Mouse (Mus musculus) midbrain, embryonic 11.5 days (tissue): ENCODE data around the gene Ccdc71. TPM values are rescaled to one million over a fixed set of nuclear protein-coding genes. Genes with fewer than 3 reads are reported as not detected.

ENCODE experiments used
- ATAC-seq: fragments of 200-750 bp; cut with Nextera tagmentation; 2 replicates; pipeline ENCODE4 v1.8.0; 2017; ENCODE audit warnings: moderate TSS enrichment, moderate library complexity; ENCODE audit not compliant: low FRiP score
- DNase-seq: peaks from one replicate; pipeline ENCODE4 v3.0.0; 2015; ENCODE audit warnings: low spot score; ENCODE audit errors: missing footprints
- H3K27ac ChIP-seq: fragments of 300-500 bp; sonication (generic); 2 replicates; pipeline ENCODE4 v1.5.1; 2014; ENCODE audit warnings: low read depth, low read length
- H3K27me3 ChIP-seq: fragments of 300-500 bp; sonication (generic); 2 replicates; pipeline ENCODE4 v1.6.1; 2014; ENCODE audit warnings: mild to moderate bottlenecking, low read length, moderate library complexity, mixed read lengths; ENCODE audit not compliant: control insufficient read depth, insufficient read depth
- H3K36me3 ChIP-seq: fragments of 300-500 bp; sonication (generic); 2 replicates; pipeline ENCODE4 v1.6.1; 2014; ENCODE audit warnings: mild to moderate bottlenecking, low read length, moderate library complexity, mixed read lengths; ENCODE audit not compliant: control insufficient read depth, insufficient read depth
- H3K4me1 ChIP-seq: fragments of 300-500 bp; sonication (generic); 2 replicates; pipeline ENCODE4 v1.6.1; 2014; ENCODE audit warnings: low read length; ENCODE audit not compliant: control insufficient read depth, insufficient read depth
- H3K4me2 ChIP-seq: fragments of 300-500 bp; sonication (generic); 2 replicates; pipeline ENCODE4 v1.6.1; 2014; ENCODE audit warnings: mild to moderate bottlenecking, moderate library complexity
- H3K4me3 ChIP-seq: fragments of 300-500 bp; sonication (generic); 2 replicates; pipeline ENCODE4 v1.5.1; 2014; ENCODE audit warnings: low read depth, low read length
- H3K9ac ChIP-seq: fragments of 300-500 bp; sonication (generic); 2 replicates; pipeline ENCODE4 v1.6.1; 2014; ENCODE audit warnings: low read length
- H3K9me3 ChIP-seq: fragments of 300-500 bp; sonication (generic); 2 replicates; pipeline ENCODE4 v1.6.1; 2016; ENCODE audit warnings: low read length; ENCODE audit not compliant: control insufficient read depth
- WGBS: fragments of 180-500 bp; shearing (Covaris S2); extraction: QIAGEN DNeasy Blood & Tissue Kit; methylation state at CpG from one replicate; pipeline ENCODE4 v1.1.7; 2014; 5-methylcytosine and 5-hydroxymethylcytosine counted together
- polyA plus RNA-seq: library from polyadenylated mRNA; unstranded; fragments of >200 nt; fragmentation: Nextera tagmentation; extraction: Ambion mirVana; gene quantifications from 2 replicates; pipeline ENCODE4 v1.2.1, GENCODE M21; 2014

Gene Ccdc71
- polyA plus RNA-seq, 1 experiment from 2014 or later, result 48.6 TPM

DNA sequence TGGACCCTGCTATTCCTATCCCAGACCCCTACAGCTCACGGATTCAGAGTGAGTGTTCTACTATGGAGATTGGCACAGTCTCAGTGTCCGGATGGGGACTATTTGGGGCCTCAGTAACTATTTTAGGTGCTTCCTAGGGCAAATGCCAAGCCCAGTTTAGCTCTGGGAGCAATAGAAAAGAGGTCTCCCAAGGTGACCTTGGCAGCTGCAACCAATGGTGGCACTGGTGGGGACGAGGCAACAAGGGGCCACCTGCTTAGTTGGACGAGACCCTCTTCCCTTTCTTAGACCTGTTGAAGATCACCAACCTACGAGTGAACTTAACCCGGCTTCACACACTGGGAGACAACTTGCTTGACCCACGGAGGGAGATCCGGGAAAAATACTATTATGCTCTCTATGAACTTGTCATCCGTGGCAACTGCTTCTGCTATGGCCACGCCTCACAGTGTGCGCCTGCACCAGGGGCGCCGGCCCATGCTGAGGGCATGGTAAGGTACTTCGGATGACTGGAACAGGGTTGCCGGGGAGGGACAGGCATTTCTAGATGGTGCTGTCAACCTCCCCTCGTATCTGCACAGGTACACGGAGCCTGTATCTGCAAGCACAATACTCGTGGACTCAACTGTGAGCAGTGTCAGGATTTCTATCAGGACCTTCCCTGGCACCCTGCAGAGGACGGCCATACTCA is 21.3 kb downstream of the Ccdc71 start:
- Histone ChIP-seq H3K4me2 (no peak overlapping the region), H3K36me3 (peaks cover 3% of the 10 kb centered on the region; the same call in 1 of the 2 replicates), H3K9ac (no peak overlapping the region), H3K9me3 (no peaks in the 10 kb centered on the region), H3K27ac (no peak overlapping the region), H3K4me1 (peaks cover 16% of the 10 kb centered on the region), H3K4me3 (no peak overlapping the region), H3K27me3 (no peaks in the 10 kb centered on the region)
- 91% methylated on average over 19 of the region's 19 CpGs for WGBS
- peak; percentile 70 for DNase-seq
- ATAC-seq, result no peak

DNA sequence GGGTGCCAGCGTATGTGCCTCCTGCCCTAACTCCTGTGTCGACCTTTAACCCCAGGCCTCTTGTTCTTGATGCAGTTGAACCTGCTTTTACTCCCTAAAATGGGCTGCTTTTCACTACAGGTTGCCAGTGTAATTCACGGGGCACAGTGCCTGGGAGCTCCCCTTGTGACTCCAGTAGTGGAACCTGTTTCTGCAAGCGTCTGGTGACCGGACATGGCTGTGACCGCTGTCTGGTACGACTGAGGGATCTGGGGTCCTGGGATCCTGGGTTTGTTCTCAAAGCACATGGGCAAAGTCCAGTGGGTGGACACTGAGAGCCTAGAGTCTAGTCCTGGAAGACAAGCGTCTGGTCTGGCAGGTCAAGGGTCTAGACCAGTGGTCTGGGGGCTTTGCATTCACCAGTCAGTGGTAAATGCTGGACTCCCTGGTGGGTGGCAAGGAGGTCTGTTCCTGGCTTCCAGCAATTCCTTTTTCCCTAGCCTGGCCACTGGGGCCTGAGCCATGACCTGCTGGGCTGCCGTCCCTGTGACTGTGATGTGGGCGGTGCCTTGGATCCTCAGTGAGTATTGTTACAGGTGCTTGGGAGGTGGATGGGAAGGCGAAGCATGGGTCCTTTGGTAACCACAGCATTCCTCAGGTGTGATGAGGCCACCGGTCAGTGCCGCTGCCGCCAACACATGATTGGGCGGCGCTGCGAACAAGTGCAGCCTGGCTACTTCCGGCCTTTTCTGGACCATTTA is 22.9 kb downstream of the Ccdc71 start:
- no peak overlapping the region for H3K27ac ChIP-seq
- H3K4me2 ChIP-seq, result no peak overlapping the region
- no peak overlapping the region for H3K9ac ChIP-seq
- 91% methylated on average over 18 of the region's 18 CpGs for WGBS
- no peaks in the 10 kb centered on the region for H3K9me3 ChIP-seq
- peaks cover 16% of the 10 kb centered on the region for H3K4me1 ChIP-seq
- H3K4me3 ChIP-seq, result no peak overlapping the region
- H3K36me3 ChIP-seq, result peaks cover 9% of the 10 kb centered on the region
- DNase-seq, result peak; percentile 31
- no peak for ATAC-seq
- H3K27me3 ChIP-seq, result no peaks in the 10 kb centered on the region

GRCm38 (mm10) chr9:108484021-108484420 is 23.7 kb downstream of the Ccdc71 start:
- Histone ChIP-seq H3K9me3 (no peaks in the 10 kb centered on the region), H3K4me2 (no peak overlapping the region), H3K27me3 (no peaks in the 10 kb centered on the region), H3K36me3 (peaks cover 13% of the 10 kb centered on the region), H3K4me3 (no peak overlapping the region), H3K27ac (no peak overlapping the region), H3K4me1 (peaks cover 15% of the 10 kb centered on the region), H3K9ac (no peak overlapping the region)
- DNase-seq (peak; percentile 19), ATAC-seq (no peak)
- WGBS, result 93% methylated on average over 15 of the region's 15 CpGs

DNA sequence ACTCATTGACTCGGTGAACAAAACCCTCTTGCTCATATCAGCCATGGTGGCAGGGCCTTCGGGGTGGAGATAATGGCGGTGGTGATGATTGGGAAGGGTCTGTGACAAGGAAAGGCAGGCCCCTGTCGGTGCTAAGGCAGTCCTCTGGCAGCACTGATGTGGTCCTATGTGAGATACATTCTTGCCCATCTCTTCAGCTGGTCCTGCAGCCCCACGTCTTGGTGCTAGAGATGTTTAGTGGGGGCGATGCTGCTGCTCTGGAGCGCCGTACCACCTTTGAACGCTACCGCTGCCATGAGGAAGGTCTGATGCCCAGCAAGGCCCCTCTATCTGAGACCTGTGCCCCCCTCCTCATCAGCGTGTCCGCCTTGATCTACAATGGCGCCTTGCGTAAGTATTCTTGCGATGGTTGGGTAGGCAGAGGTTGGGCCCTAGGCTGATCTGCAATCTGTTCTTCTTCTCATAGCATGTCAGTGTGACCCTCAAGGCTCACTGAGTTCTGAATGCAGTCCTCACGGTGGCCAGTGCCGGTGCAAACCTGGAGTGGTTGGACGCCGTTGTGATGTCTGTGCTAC is 25.1 kb downstream of the Ccdc71 start:
- Histone ChIP-seq H3K4me2 (no peak overlapping the region), H3K36me3 (peaks cover 13% of the 10 kb centered on the region), H3K4me1 (peaks cover 8% of the 10 kb centered on the region; the same call in 1 of the 2 replicates), H3K4me3 (no peak overlapping the region), H3K27ac (no peak overlapping the region), H3K9me3 (no peaks in the 10 kb centered on the region), H3K27me3 (no peaks in the 10 kb centered on the region), H3K9ac (no peak overlapping the region)
- DNase-seq (peak; percentile 17), ATAC-seq (no peak)
- 95% methylated on average over 19 of the region's 19 CpGs for WGBS

DNA sequence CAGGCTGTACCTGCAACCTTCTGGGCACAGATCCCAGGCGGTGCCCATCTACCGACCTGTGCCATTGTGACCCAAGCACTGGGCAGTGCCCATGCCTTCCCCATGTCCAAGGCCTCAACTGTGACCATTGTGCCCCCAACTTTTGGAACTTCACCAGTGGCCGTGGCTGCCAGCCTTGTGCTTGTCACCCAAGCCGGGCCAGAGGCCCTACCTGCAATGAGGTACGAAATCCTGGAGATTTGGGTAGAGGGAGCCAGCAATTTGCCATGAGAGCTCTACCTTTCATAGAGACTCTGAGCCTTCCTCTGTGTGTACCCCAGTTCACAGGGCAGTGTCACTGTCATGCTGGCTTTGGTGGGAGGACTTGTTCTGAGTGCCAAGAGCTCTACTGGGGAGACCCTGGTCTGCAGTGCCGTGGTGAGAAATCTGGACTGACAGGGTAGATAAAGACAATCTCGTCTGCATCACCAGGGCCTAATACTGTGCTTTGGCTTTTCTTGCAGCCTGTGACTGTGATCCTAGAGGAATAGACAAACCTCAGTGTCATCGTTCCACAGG is 26.7 kb downstream of the Ccdc71 start:
- Histone ChIP-seq H3K27ac (no peak overlapping the region), H3K36me3 (peaks cover 13% of the 10 kb centered on the region), H3K9me3 (no peaks in the 10 kb centered on the region), H3K4me2 (no peak overlapping the region), H3K4me1 (peaks cover 13% of the 10 kb centered on the region), H3K9ac (no peak overlapping the region), H3K27me3 (no peaks in the 10 kb centered on the region), H3K4me3 (no peak overlapping the region)
- ATAC-seq (no peak), DNase-seq (peak; percentile 61)
- 91% methylated on average over 8 of the region's 8 CpGs for WGBS

DNA sequence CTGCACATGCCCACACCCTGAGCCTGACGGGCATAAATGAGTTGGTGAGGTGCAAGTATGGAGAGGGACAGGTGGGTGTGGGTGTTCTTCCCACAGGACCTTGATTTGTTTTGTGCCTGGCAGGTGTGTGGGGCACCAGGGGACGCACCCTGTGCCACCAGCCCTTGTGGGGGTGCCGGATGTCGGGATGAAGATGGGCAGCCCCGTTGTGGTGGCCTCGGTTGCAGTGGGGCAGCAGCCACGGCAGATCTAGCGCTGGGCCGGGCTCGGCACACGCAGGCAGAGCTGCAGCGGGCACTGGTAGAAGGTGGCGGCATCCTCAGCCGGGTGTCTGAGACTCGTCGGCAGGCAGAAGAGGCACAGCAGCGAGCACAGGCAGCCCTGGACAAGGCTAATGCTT is 28.1 kb downstream of the Ccdc71 start:
- H3K4me2 ChIP-seq, result no peak overlapping the region
- no peaks in the 10 kb centered on the region for H3K9me3 ChIP-seq
- no peak overlapping the region for H3K9ac ChIP-seq
- ATAC-seq (no peak), DNase-seq (peak; percentile 21)
- peaks cover 15% of the 10 kb centered on the region for H3K36me3 ChIP-seq
- H3K4me3 ChIP-seq, result no peak overlapping the region
- no peaks in the 10 kb centered on the region for H3K27me3 ChIP-seq
- peaks cover 15% of the 10 kb centered on the region for H3K4me1 ChIP-seq
- H3K27ac ChIP-seq, result no peak overlapping the region
- 95% methylated on average over 17 of the region's 17 CpGs for WGBS

GRCm38 (mm10) chr9:108489215-108489614 is 28.9 kb downstream of the Ccdc71 start:
- H3K9ac ChIP-seq, result no peak overlapping the region
- H3K4me3 ChIP-seq, result no peak overlapping the region
- 97% methylated on average over 20 of the region's 20 CpGs for WGBS
- H3K27me3 ChIP-seq, result no peaks in the 10 kb centered on the region
- H3K36me3 ChIP-seq, result peaks cover 22% of the 10 kb centered on the region
- H3K4me2 ChIP-seq, result no peak overlapping the region
- no peak overlapping the region for H3K27ac ChIP-seq
- DNase-seq, result peak; percentile 57
- no peak for ATAC-seq
- H3K9me3 ChIP-seq, result no peaks in the 10 kb centered on the region
- H3K4me1 ChIP-seq, result peaks cover 15% of the 10 kb centered on the region

GRCm38 (mm10) chr9:108489702-108490558 is 29.6 kb downstream of the Ccdc71 start:
- Histone ChIP-seq H3K27ac (peak overlapping the region; percentile 92), H3K9ac (peak overlapping the region; percentile 94), H3K9me3 (no peaks in the 10 kb centered on the region), H3K4me2 (peak overlapping the region; percentile 68), H3K27me3 (no peaks in the 10 kb centered on the region), H3K36me3 (peaks cover 29% of the 10 kb centered on the region), H3K4me1 (peaks cover 15% of the 10 kb centered on the region), H3K4me3 (peak overlapping the region; percentile 99)
- whole genome bisulfite sequencing, result 72% methylated on average over 26 of the region's 26 CpGs
- DNase-seq (peak; percentile 41), ATAC-seq (peak; percentile 25; the same call in 1 of the 2 replicates)
